Mouse (Mus musculus): Measurements from ENCODE around the gene Cap1.

GRCm38 (mm10) chr4:122861836-122862235, 24.0 kb downstream of the Cap1 start:
- TF ChIP-seq CTCF (IDR thresholded peaks at IDR 0.05; ENCODE audit: control insufficient read depth, insufficient read depth, low read length) (no peak), POLR2A (IDR thresholded peaks at IDR 0.05; ENCODE audit: borderline replicate concordance, control insufficient read depth, low read depth, low read length) (no peak)

Measured in bone marrow, adult 2 months (tissue).